Mouse (Mus musculus) kidney, embryonic 15.5 days (tissue): Measurements from ENCODE around the gene Slc7a1. TPM values are rescaled to one million over a fixed set of nuclear protein-coding genes. Genes with fewer than 3 reads are reported as not detected.

Source experiments
- ATAC-seq: fragments of 200-750 bp; cut with Nextera tagmentation; replicated peaks from 2 replicates; pipeline ENCODE4 v1.8.0; 2017; ENCODE audit warnings: moderate TSS enrichment; ENCODE audit not compliant: low FRiP score
- H3K27ac ChIP-seq: fragments of 300-500 bp; sonication (generic); 2 replicates; pipeline ENCODE4 v1.5.1; 2015; ENCODE audit warnings: mild to moderate bottlenecking, inconsistent platforms
- H3K27me3 ChIP-seq: fragments of 300-500 bp; sonication (generic); 2 replicates; pipeline ENCODE4 v1.6.1; 2015; ENCODE audit warnings: inconsistent platforms
- H3K36me3 ChIP-seq: fragments of 300-500 bp; sonication (generic); 2 replicates; pipeline ENCODE4 v1.6.1; 2015; ENCODE audit warnings: inconsistent platforms
- H3K4me1 ChIP-seq: fragments of 300-500 bp; sonication (generic); 2 replicates; pipeline ENCODE4 v1.6.1; 2015; ENCODE audit warnings: inconsistent platforms
- H3K4me2 ChIP-seq: fragments of 300-500 bp; sonication (generic); 2 replicates; pipeline ENCODE4 v1.6.1; 2015; ENCODE audit warnings: moderate library complexity, mild to moderate bottlenecking, inconsistent platforms
- H3K4me3 ChIP-seq: fragments of 300-500 bp; sonication (generic); replicated peaks from 2 replicates; pipeline ENCODE4 v1.5.1; 2015; ENCODE audit warnings: mild to moderate bottlenecking, inconsistent platforms
- H3K9ac ChIP-seq: fragments of 300-500 bp; sonication (generic); 2 replicates; pipeline ENCODE4 v1.6.1; 2015; ENCODE audit warnings: mild to moderate bottlenecking, inconsistent platforms
- H3K9me3 ChIP-seq: fragments of 300-500 bp; sonication (generic); replicated peaks from 2 replicates; pipeline ENCODE4 v1.6.1; 2016; ENCODE audit warnings: inconsistent platforms
- WGBS: fragments of 180-500 bp; shearing (Covaris S2); methylation state at CpG from one replicate; pipeline ENCODE4 v1.1.7; 2015; ENCODE audit warnings: mixed read lengths; 5-methylcytosine and 5-hydroxymethylcytosine counted together
- polyA plus RNA-seq: library from polyadenylated mRNA; unstranded; fragments of >200 nt; fragmentation: Nextera tagmentation; extraction: Ambion mirVana; gene quantifications from 2 replicates; pipeline ENCODE4 v1.2.1, GENCODE M21; 2015

The Slc7a1 gene
- 21.0 and 21.7 TPM in 2 replicates for polyA plus RNA-seq

- Histone ChIP-seq H3K9me3 (no peaks in the 10 kb centered on the region), H3K4me2 (peak within 1 kb of the TSS; percentile 98), H3K27me3 (no peaks in the 10 kb centered on the region), H3K9ac (peak within 1 kb of the TSS; percentile 77), H3K27ac (peak within 1 kb of the TSS; percentile 71), H3K36me3 (peaks cover 4% of the 10 kb centered on the region; the same call in 1 of the 2 replicates), H3K4me1 (peaks cover 20% of the 10 kb centered on the region), H3K4me3 (peak within 1 kb of the TSS; percentile 83)
- WGBS, result 2% methylated on average over 52 of the region's 52 CpGs
- peak; percentile 95 for ATAC-seq
These were observed at the start of gene Slc7a1 for GRCm38 (mm10) chr5:148399660-148400443. Slc7a1 (minus strand) TSS chr5:148399904.

DNA sequence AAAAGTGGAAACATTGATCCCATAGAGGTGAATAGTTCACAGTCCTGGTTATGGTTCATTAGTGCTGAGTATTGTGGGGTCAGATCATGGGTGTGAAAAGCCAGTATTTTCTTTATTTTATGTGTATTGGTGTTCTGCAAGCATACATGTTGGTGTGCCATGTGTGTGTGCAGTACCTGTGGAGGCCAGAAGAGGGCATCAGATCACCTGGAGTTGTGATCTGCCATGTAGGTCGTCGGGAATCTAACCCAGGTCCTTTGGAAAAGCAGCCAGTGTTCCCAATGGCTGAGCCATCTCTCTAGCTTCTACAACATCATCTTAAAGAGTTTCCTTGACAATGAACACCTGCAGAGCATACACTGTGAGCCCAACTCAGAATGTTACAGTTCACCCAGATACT, 45.3 kb upstream of the Slc7a1 start:
- H3K4me2 ChIP-seq, result no peak overlapping the region
- no peak for ATAC-seq
- no peaks in the 10 kb centered on the region for H3K27me3 ChIP-seq
- 82% methylated on average over 2 of the region's 2 CpGs for WGBS
- no peaks in the 10 kb centered on the region for H3K9me3 ChIP-seq
- no peak overlapping the region for H3K9ac ChIP-seq
- no peak overlapping the region for H3K4me3 ChIP-seq
- H3K36me3 ChIP-seq, result no peaks in the 10 kb centered on the region
- H3K27ac ChIP-seq, result no peak overlapping the region
- 0 out of 2 replicates have a peak, but pooled peaks cover 2% of the 10 kb centered on the region for H3K4me1 ChIP-seq

- peak; percentile 58 for ATAC-seq
- 0 out of 2 replicates have a peak, but pooled peaks cover 2% of the 10 kb centered on the region for H3K4me1 ChIP-seq
- no peaks in the 10 kb centered on the region for H3K27me3 ChIP-seq
- WGBS, result 68% methylated on average over 5 of the region's 5 CpGs
- peak overlapping the region; percentile 54 for H3K27ac ChIP-seq
- no peak overlapping the region for H3K9ac ChIP-seq
- H3K4me3 ChIP-seq, result no peak overlapping the region
- no peaks in the 10 kb centered on the region for H3K9me3 ChIP-seq
- no peaks in the 10 kb centered on the region for H3K36me3 ChIP-seq
- H3K4me2 ChIP-seq, result no peak overlapping the region
These were observed 44.0 kb upstream of the Slc7a1 start for GRCm38 (mm10) chr5:148443734-148444133.

DNA sequence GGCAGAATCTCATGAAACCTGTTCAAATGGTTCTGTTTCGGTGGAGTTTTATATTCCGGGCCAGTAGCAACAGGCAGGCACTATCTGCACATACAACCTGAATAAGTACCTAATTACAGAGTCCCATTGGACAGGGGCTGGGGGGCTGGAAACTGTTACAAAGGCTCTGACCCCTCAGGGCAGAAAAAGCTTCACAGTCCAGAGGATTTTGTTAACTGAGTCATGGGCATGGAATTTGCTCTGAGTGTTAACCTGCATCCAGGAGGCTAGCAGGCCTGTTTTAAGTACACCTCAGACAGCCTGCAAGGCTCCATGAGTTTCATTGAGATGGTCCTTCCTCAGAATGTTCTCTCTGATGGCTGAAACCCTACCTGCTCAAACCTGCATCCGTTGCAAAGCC, 36.0 kb upstream of the Slc7a1 start:
- Histone ChIP-seq H3K9me3 (no peaks in the 10 kb centered on the region), H3K4me3 (no peak overlapping the region), H3K9ac (no peak overlapping the region), H3K27ac (peak overlapping the region; percentile 58), H3K36me3 (no peaks in the 10 kb centered on the region), H3K27me3 (no peaks in the 10 kb centered on the region), H3K4me1 (0 out of 2 replicates have a peak, but pooled peaks cover 6% of the 10 kb centered on the region), H3K4me2 (no peak overlapping the region)
- 69% methylated on average over 3 of the region's 3 CpGs for WGBS
- peak; percentile 62 for ATAC-seq

GRCm38 (mm10) chr5:148432121-148432520, 32.4 kb upstream of the Slc7a1 start:
- no peak for ATAC-seq
- Histone ChIP-seq H3K4me3 (no peak overlapping the region), H3K27me3 (no peaks in the 10 kb centered on the region), H3K4me2 (no peak overlapping the region), H3K9ac (no peak overlapping the region), H3K27ac (no peak overlapping the region), H3K4me1 (0 out of 2 replicates have a peak, but pooled peaks cover 6% of the 10 kb centered on the region), H3K9me3 (no peaks in the 10 kb centered on the region), H3K36me3 (no peaks in the 10 kb centered on the region)
- WGBS, result 78% methylated on average over 5 of the region's 5 CpGs

DNA sequence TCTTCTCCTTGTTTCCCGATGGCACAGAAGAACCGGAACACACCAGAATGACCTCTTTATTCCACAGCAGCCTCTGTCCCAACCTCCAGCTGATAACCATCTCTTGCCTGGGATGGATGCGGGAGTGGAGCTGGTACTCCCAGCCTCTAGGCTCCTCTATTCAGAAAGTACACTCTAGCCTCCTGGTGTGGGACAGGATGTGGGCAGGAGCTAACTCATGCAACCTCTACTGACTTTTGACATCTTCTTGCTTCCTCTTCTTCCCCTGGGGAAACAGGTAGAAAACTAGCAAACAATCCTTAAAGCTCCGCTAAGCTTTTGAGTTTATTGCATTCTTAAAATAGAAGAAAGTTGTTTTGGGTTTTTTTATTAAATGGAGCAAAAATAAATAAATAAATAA, 29.1 kb upstream of the Slc7a1 start:
- no peaks in the 10 kb centered on the region for H3K4me1 ChIP-seq
- no peak overlapping the region for H3K9ac ChIP-seq
- no peak overlapping the region for H3K4me3 ChIP-seq
- H3K27me3 ChIP-seq, result no peaks in the 10 kb centered on the region
- H3K27ac ChIP-seq, result no peak overlapping the region
- no peaks in the 10 kb centered on the region for H3K36me3 ChIP-seq
- no peak overlapping the region for H3K4me2 ChIP-seq
- ATAC-seq, result no peak
- no peaks in the 10 kb centered on the region for H3K9me3 ChIP-seq
- 68% methylated on average over 4 of the region's 4 CpGs for WGBS

GRCm38 (mm10) chr5:148425136-148425535, 25.4 kb upstream of the Slc7a1 start:
- H3K4me1 ChIP-seq, result no peaks in the 10 kb centered on the region
- H3K4me2 ChIP-seq, result no peak overlapping the region
- H3K36me3 ChIP-seq, result no peaks in the 10 kb centered on the region
- ATAC-seq, result no peak
- no peak overlapping the region for H3K9ac ChIP-seq
- no peak overlapping the region for H3K27ac ChIP-seq
- 79% methylated on average over 6 of the region's 6 CpGs for WGBS
- no peak overlapping the region for H3K4me3 ChIP-seq
- no peaks in the 10 kb centered on the region for H3K27me3 ChIP-seq
- no peaks in the 10 kb centered on the region for H3K9me3 ChIP-seq

GRCm38 (mm10) chr5:148421326-148421725, 21.6 kb upstream of the Slc7a1 start:
- no peaks in the 10 kb centered on the region for H3K9me3 ChIP-seq
- H3K36me3 ChIP-seq, result no peaks in the 10 kb centered on the region
- H3K27ac ChIP-seq, result no peak overlapping the region
- no peaks in the 10 kb centered on the region for H3K27me3 ChIP-seq
- no peak overlapping the region for H3K9ac ChIP-seq
- ATAC-seq, result no peak
- H3K4me1 ChIP-seq, result no peaks in the 10 kb centered on the region
- WGBS, result 38% methylated on average over 2 of the region's 2 CpGs
- no peak overlapping the region for H3K4me3 ChIP-seq
- no peak overlapping the region for H3K4me2 ChIP-seq

- no peak overlapping the region for H3K4me3 ChIP-seq
- no peaks in the 10 kb centered on the region for H3K9me3 ChIP-seq
- H3K4me1 ChIP-seq, result no peaks in the 10 kb centered on the region
- no peaks in the 10 kb centered on the region for H3K27me3 ChIP-seq
- H3K36me3 ChIP-seq, result no peaks in the 10 kb centered on the region
- H3K27ac ChIP-seq, result no peak overlapping the region
- 75% methylated on average over 9 of the region's 9 CpGs for WGBS
- H3K9ac ChIP-seq, result no peak overlapping the region
- no peak overlapping the region for H3K4me2 ChIP-seq
- ATAC-seq, result no peak
These were observed 19.4 kb upstream of the Slc7a1 start for GRCm38 (mm10) chr5:148419112-148419526.

- 93% methylated on average over 9 of the region's 9 CpGs for WGBS
- no peak for ATAC-seq
These were observed 18.7 kb upstream of the Slc7a1 start for GRCm38 (mm10) chr5:148418436-148418835.

GRCm38 (mm10) chr5:148417756-148418155, 18.1 kb upstream of the Slc7a1 start:
- Histone ChIP-seq H3K4me2 (no peak overlapping the region), H3K27ac (no peak overlapping the region), H3K4me1 (no peaks in the 10 kb centered on the region), H3K27me3 (no peaks in the 10 kb centered on the region), H3K9me3 (no peaks in the 10 kb centered on the region), H3K4me3 (no peak overlapping the region), H3K36me3 (no peaks in the 10 kb centered on the region), H3K9ac (no peak overlapping the region)
- no peak for ATAC-seq
- WGBS, result 96% methylated on average over 1 of the region's 1 CpGs

More at GRCm38 (mm10) chr5:148418436-148418835, 18.7 kb upstream of the Slc7a1 start:
- no peak overlapping the region for H3K27ac ChIP-seq
- H3K27me3 ChIP-seq, result no peaks in the 10 kb centered on the region
- H3K4me2 ChIP-seq, result no peak overlapping the region
- H3K36me3 ChIP-seq, result no peaks in the 10 kb centered on the region
- no peaks in the 10 kb centered on the region for H3K9me3 ChIP-seq
- no peak overlapping the region for H3K4me3 ChIP-seq
- H3K4me1 ChIP-seq, result no peaks in the 10 kb centered on the region
- H3K9ac ChIP-seq, result no peak overlapping the region

- H3K27me3 ChIP-seq, result no peaks in the 10 kb centered on the region
- no peak overlapping the region for H3K9ac ChIP-seq
- H3K4me2 ChIP-seq, result no peak overlapping the region
- H3K27ac ChIP-seq, result no peak overlapping the region
- H3K9me3 ChIP-seq, result no peaks in the 10 kb centered on the region
- H3K4me1 ChIP-seq, result no peaks in the 10 kb centered on the region
- H3K36me3 ChIP-seq, result no peaks in the 10 kb centered on the region
- ATAC-seq, result no peak
- 70% methylated on average over 10 of the region's 10 CpGs for WGBS
- no peak overlapping the region for H3K4me3 ChIP-seq
These were observed 16.8 kb upstream of the Slc7a1 start for GRCm38 (mm10) chr5:148416461-148416860.
